Mouse (Mus musculus) brown adipose tissue, adult 24 weeks (tissue): ENCODE results near the gene Ebi3. TPM values are rescaled to one million over a fixed set of nuclear protein-coding genes. Genes with fewer than 3 reads are reported as not detected.

Source experiments
- H3K27ac ChIP-seq: fragments of 200-500 bp; replicated peaks from 2 replicates; pipeline ENCODE4 v1.5.1; 2012; ENCODE audit warnings: low read depth, mild to moderate bottlenecking, low read length
- H3K4me1 ChIP-seq: fragments of 200-500 bp; 2 replicates; pipeline ENCODE4 v1.6.1; 2012; ENCODE audit warnings: low read length, mixed read lengths; ENCODE audit not compliant: control insufficient read depth, insufficient read depth, insufficient read length
- H3K4me3 ChIP-seq: fragments of 200-500 bp; 2 replicates; pipeline ENCODE4 v1.5.1; 2012; ENCODE audit warnings: low read depth, mild to moderate bottlenecking, low read length, moderate library complexity; ENCODE audit not compliant: insufficient read depth
- polyA plus RNA-seq: library from polyadenylated mRNA; stranded (reverse); fragments of >200 nt; gene quantifications from 2 replicates; pipeline ENCODE4 v1.2.4, GENCODE M21; 2012; ENCODE audit not compliant: missing spikeins, insufficient read depth, insufficient read length

Gene Ebi3
- polyA plus RNA-seq, 1 experiment = 0.91 TPM

GRCm38 (mm10) chr17:55953751-55954150 is 1.3 kb downstream of the Ebi3 start:
- no peak overlapping the region for H3K27ac ChIP-seq
- no peak overlapping the region for H3K4me3 ChIP-seq
- no peaks in the 10 kb centered on the region for H3K4me1 ChIP-seq

GRCm38 (mm10) chr17:55954229-55954628 is 1.8 kb downstream of the Ebi3 start:
- H3K4me1 ChIP-seq = no peaks in the 10 kb centered on the region
- H3K4me3 ChIP-seq = no peak overlapping the region
- H3K27ac ChIP-seq = no peak overlapping the region

- H3K4me1 ChIP-seq = no peaks in the 10 kb centered on the region; the same call in 1 of the 2 replicates
- H3K4me3 ChIP-seq = no peak overlapping the region
- H3K27ac ChIP-seq = no peak overlapping the region
These were observed 3.7 kb downstream of the Ebi3 start for GRCm38 (mm10) chr17:55956129-55956528.

GRCm38 (mm10) chr17:55956591-55956990 is 4.2 kb downstream of the Ebi3 start:
- Histone ChIP-seq H3K4me3 (no peak overlapping the region), H3K27ac (no peak overlapping the region), H3K4me1 (no peaks in the 10 kb centered on the region; the same call in 1 of the 2 replicates)

- no peak overlapping the region for H3K27ac ChIP-seq
- H3K4me1 ChIP-seq = no peaks in the 10 kb centered on the region; the same call in 1 of the 2 replicates
These were observed 4.7 kb downstream of the Ebi3 start for GRCm38 (mm10) chr17:55957168-55957567.

GRCm38 (mm10) chr17:55957726-55958583 is 5.5 kb downstream of the Ebi3 start:
- peak overlapping the region; percentile 51 for H3K4me3 ChIP-seq

More at GRCm38 (mm10) chr17:55957168-55957567, 4.7 kb downstream of the Ebi3 start:
- no peak overlapping the region for H3K4me3 ChIP-seq

GRCm38 (mm10) chr17:55958584-55958886 is 6.1 kb downstream of the Ebi3 start:
- H3K27ac ChIP-seq = peak overlapping the region; percentile 65
- peak overlapping the region; percentile 51 for H3K4me3 ChIP-seq

More at GRCm38 (mm10) chr17:55957726-55958583, 5.5 kb downstream of the Ebi3 start:
- H3K27ac ChIP-seq = peak overlapping the region; percentile 65
- H3K4me1 ChIP-seq = no peaks in the 10 kb centered on the region; the same call in 1 of the 2 replicates

GRCm38 (mm10) chr17:55958918-55959728 is 6.7 kb downstream of the Ebi3 start, which contains the start of gene Yju2:
TSS of gene Yju2 (plus strand) at chr17:55959099.
- H3K27ac ChIP-seq = peak within 1 kb of the TSS; percentile 98
- H3K4me3 ChIP-seq = peak within 1 kb of the TSS; percentile 70
- H3K4me1 ChIP-seq = no peaks in the 10 kb centered on the region; the same call in 1 of the 2 replicates

More at GRCm38 (mm10) chr17:55958584-55958886, 6.1 kb downstream of the Ebi3 start:
- no peaks in the 10 kb centered on the region; the same call in 1 of the 2 replicates for H3K4me1 ChIP-seq

GRCm38 (mm10) chr17:55959946-55960740 is 7.7 kb downstream of the Ebi3 start:
- peak overlapping the region; percentile 46 for H3K4me3 ChIP-seq

GRCm38 (mm10) chr17:55960791-55961190 is 8.4 kb downstream of the Ebi3 start:
- Histone ChIP-seq H3K27ac (no peak overlapping the region), H3K4me1 (no peaks in the 10 kb centered on the region; the same call in 1 of the 2 replicates), H3K4me3 (no peak overlapping the region)

More at GRCm38 (mm10) chr17:55959946-55960740, 7.7 kb downstream of the Ebi3 start:
- H3K27ac ChIP-seq = no peak overlapping the region; the same call in 1 of the 2 replicates
- H3K4me1 ChIP-seq = no peaks in the 10 kb centered on the region; the same call in 1 of the 2 replicates

GRCm38 (mm10) chr17:55961631-55962030 is 9.2 kb downstream of the Ebi3 start:
- no peaks in the 10 kb centered on the region; the same call in 1 of the 2 replicates for H3K4me1 ChIP-seq
- no peak overlapping the region for H3K27ac ChIP-seq
- H3K4me3 ChIP-seq = no peak overlapping the region

GRCm38 (mm10) chr17:55963171-55963570 is 10.7 kb downstream of the Ebi3 start:
- Histone ChIP-seq H3K4me3 (no peak overlapping the region), H3K27ac (no peak overlapping the region), H3K4me1 (peaks cover 4% of the 10 kb centered on the region; the same call in 1 of the 2 replicates)

- no peak overlapping the region for H3K27ac ChIP-seq
- H3K4me1 ChIP-seq = peaks cover 4% of the 10 kb centered on the region; the same call in 1 of the 2 replicates
- no peak overlapping the region for H3K4me3 ChIP-seq
These were observed 12.1 kb downstream of the Ebi3 start for GRCm38 (mm10) chr17:55964496-55964895.

GRCm38 (mm10) chr17:55964996-55965395 is 12.6 kb downstream of the Ebi3 start:
- Histone ChIP-seq H3K4me3 (no peak overlapping the region), H3K27ac (no peak overlapping the region), H3K4me1 (0 out of 2 replicates have a peak, but pooled peaks cover 4% of the 10 kb centered on the region)
